Mouse (Mus musculus): ENCODE results near the gene Psg18. TPM values are rescaled to one million over a fixed set of nuclear protein-coding genes. Genes with fewer than 3 reads are reported as not detected.
"Not testable (repeated sequence)": the region's sequence is repeated elsewhere in the genome, so short reads cannot be mapped to it uniquely, and the experiment has no call there.

Psg18 gene
- not detected in 2 replicates for polyA plus RNA-seq (2014; fragmentation: Nextera tagmentation; extraction: Ambion mirVana)

GRCm38 (mm10) chr7:18354909-18355308, at the start of gene Psg18:
Gene Psg18, minus strand, starts transcription at chr7:18355009.
- not testable (repeated sequence) for H3K9me3 ChIP-seq (ENCODE audit: control insufficient read depth, low read length); H3K4me1 ChIP-seq (ENCODE audit: control insufficient read depth, insufficient read depth, low read length); H3K27me3 ChIP-seq (ENCODE audit: control insufficient read depth, insufficient read depth, low read length); H3K9ac ChIP-seq (replicated peaks; ENCODE audit: low read depth, low read length); H3K27ac ChIP-seq (ENCODE audit: low read depth, low read length); H3K4me3 ChIP-seq (ENCODE audit: low read depth, low read length); ATAC-seq (ENCODE audit: low read depth); H3K36me3 ChIP-seq (ENCODE audit: control insufficient read depth, insufficient read depth, low read length); H3K4me2 ChIP-seq (ENCODE audit: low read depth, low read length)
- WGBS, result 78% methylated on average over 3 of the region's 3 CpGs

GRCm38 (mm10) chr7:18403407-18403806, 48.6 kb upstream of the Psg18 start:
- Histone ChIP-seq H3K4me3 (ENCODE audit: low read depth, low read length) (no peak overlapping the region), H3K27ac (ENCODE audit: low read depth, low read length) (no peak overlapping the region), H3K36me3 (ENCODE audit: control insufficient read depth, insufficient read depth, low read length) (no peaks in the 10 kb centered on the region), H3K9ac (replicated peaks; ENCODE audit: low read depth, low read length) (no peak overlapping the region), H3K9me3 (ENCODE audit: control insufficient read depth, low read length) (no peaks in the 10 kb centered on the region), H3K27me3 (ENCODE audit: control insufficient read depth, insufficient read depth, low read length) (no peaks in the 10 kb centered on the region), H3K4me2 (ENCODE audit: low read depth, low read length) (no peak overlapping the region), H3K4me1 (ENCODE audit: control insufficient read depth, insufficient read depth, low read length) (no peaks in the 10 kb centered on the region)
- whole genome bisulfite sequencing, result 48% methylated on average over 11 of the region's 11 CpGs
- ATAC-seq (ENCODE audit: low read depth), result no peak

GRCm38 (mm10) chr7:18402527-18403237, 47.9 kb upstream of the Psg18 start:
- ATAC-seq (ENCODE audit: low read depth), result peak; percentile 61
- Histone ChIP-seq H3K27ac (ENCODE audit: low read depth, low read length) (no peak overlapping the region), H3K36me3 (ENCODE audit: control insufficient read depth, insufficient read depth, low read length) (no peaks in the 10 kb centered on the region), H3K9me3 (ENCODE audit: control insufficient read depth, low read length) (no peaks in the 10 kb centered on the region), H3K4me1 (ENCODE audit: control insufficient read depth, insufficient read depth, low read length) (no peaks in the 10 kb centered on the region), H3K4me3 (ENCODE audit: low read depth, low read length) (peak overlapping the region; percentile 4; the same call in 1 of the 2 replicates), H3K27me3 (ENCODE audit: control insufficient read depth, insufficient read depth, low read length) (no peaks in the 10 kb centered on the region), H3K4me2 (ENCODE audit: low read depth, low read length) (no peak overlapping the region), H3K9ac (replicated peaks; ENCODE audit: low read depth, low read length) (no peak overlapping the region)
- WGBS, result 38% methylated on average over 35 of the region's 35 CpGs

GRCm38 (mm10) chr7:18391483-18391882, 36.7 kb upstream of the Psg18 start:
- not testable (repeated sequence) for H3K4me1 ChIP-seq (ENCODE audit: control insufficient read depth, insufficient read depth, low read length); H3K27me3 ChIP-seq (ENCODE audit: control insufficient read depth, insufficient read depth, low read length); H3K9ac ChIP-seq (replicated peaks; ENCODE audit: low read depth, low read length); ATAC-seq (ENCODE audit: low read depth); H3K9me3 ChIP-seq (ENCODE audit: control insufficient read depth, low read length); H3K27ac ChIP-seq (ENCODE audit: low read depth, low read length); H3K4me2 ChIP-seq (ENCODE audit: low read depth, low read length); H3K4me3 ChIP-seq (ENCODE audit: low read depth, low read length); H3K36me3 ChIP-seq (ENCODE audit: control insufficient read depth, insufficient read depth, low read length)
- 92% methylated on average over 4 of the region's 4 CpGs for WGBS

GRCm38 (mm10) chr7:18378295-18378694, 23.5 kb upstream of the Psg18 start:
- Histone ChIP-seq H3K9me3 (ENCODE audit: control insufficient read depth, low read length) (no peaks in the 10 kb centered on the region; the same call in 1 of the 2 replicates), H3K4me2 (ENCODE audit: low read depth, low read length) (no peak overlapping the region), H3K9ac (replicated peaks; ENCODE audit: low read depth, low read length) (no peak overlapping the region), H3K4me1 (ENCODE audit: control insufficient read depth, insufficient read depth, low read length) (no peaks in the 10 kb centered on the region), H3K27ac (ENCODE audit: low read depth, low read length) (no peak overlapping the region), H3K27me3 (ENCODE audit: control insufficient read depth, insufficient read depth, low read length) (no peaks in the 10 kb centered on the region), H3K4me3 (ENCODE audit: low read depth, low read length) (no peak overlapping the region), H3K36me3 (ENCODE audit: control insufficient read depth, insufficient read depth, low read length) (no peaks in the 10 kb centered on the region)
- WGBS, result 54% methylated on average over 2 of the region's 2 CpGs
- ATAC-seq (ENCODE audit: low read depth), result no peak

GRCm38 (mm10) chr7:18335411-18335810, 19.4 kb downstream of the Psg18 start:
- H3K4me3 ChIP-seq (ENCODE audit: low read depth, low read length); H3K27me3 ChIP-seq (ENCODE audit: control insufficient read depth, insufficient read depth, low read length); ATAC-seq (ENCODE audit: low read depth); H3K9me3 ChIP-seq (ENCODE audit: control insufficient read depth, low read length); H3K9ac ChIP-seq (replicated peaks; ENCODE audit: low read depth, low read length); H3K27ac ChIP-seq (ENCODE audit: low read depth, low read length); H3K36me3 ChIP-seq (ENCODE audit: control insufficient read depth, insufficient read depth, low read length); H3K4me1 ChIP-seq (ENCODE audit: control insufficient read depth, insufficient read depth, low read length); H3K4me2 ChIP-seq (ENCODE audit: low read depth, low read length): not testable (repeated sequence)
- 80% methylated on average over 6 of the region's 6 CpGs for WGBS

Other genes starting within 250 kb of the Psg18 start
- not detected in 2 replicates for gene Igfl3, start 178.5 kb downstream of the Psg18 start, polyA plus RNA-seq (2014; fragmentation: Nextera tagmentation; extraction: Ambion mirVana)
- not detected in 2 replicates for gene Mill1, start 109.7 kb downstream of the Psg18 start, polyA plus RNA-seq (2014; fragmentation: Nextera tagmentation; extraction: Ambion mirVana)
- not detected in 2 replicates for gene Psg28, start 77.0 kb upstream of the Psg18 start, polyA plus RNA-seq (2014; fragmentation: Nextera tagmentation; extraction: Ambion mirVana)
- not detected in 2 replicates for gene Psg26, start 129.2 kb upstream of the Psg18 start, polyA plus RNA-seq (2014; fragmentation: Nextera tagmentation; extraction: Ambion mirVana)
- not detected in 2 replicates for gene Psg25, start 177.3 kb upstream of the Psg18 start, polyA plus RNA-seq (2014; fragmentation: Nextera tagmentation; extraction: Ambion mirVana)
- gene Psg27, start 212.3 kb upstream of the Psg18 start, polyA plus RNA-seq (2014; fragmentation: Nextera tagmentation; extraction: Ambion mirVana), result not detected in 2 replicates

Measured in neural tube, embryonic 14.5 days (tissue).